Mouse (Mus musculus): ENCODE results near the gene Taar3. TPM values are rescaled to one million over a fixed set of nuclear protein-coding genes. Genes with fewer than 3 reads are reported as not detected.

Gene Taar3
- polyA plus RNA-seq, 1 experiment, result not detected

GRCm38 (mm10) chr10:23942465-23942864, 6.9 kb upstream of the Taar3 start:
- Histone ChIP-seq H3K79me2 (ENCODE audit: control insufficient read depth, insufficient read depth) (no peaks in the 10 kb centered on the region), H3ac (ENCODE audit: control insufficient read depth, insufficient read length) (no peak overlapping the region), H3K27me3 (ENCODE audit: control insufficient read depth, insufficient read depth, insufficient read length) (peaks cover 4% of the 10 kb centered on the region), H3K36me3 (ENCODE audit: control insufficient read depth, insufficient read depth) (no peaks in the 10 kb centered on the region), H3K4me3 (no peak overlapping the region), H3K4me2 (ENCODE audit: low read depth) (no peak overlapping the region)
- TF ChIP-seq TCF12 (IDR thresholded peaks at IDR 0.05; ENCODE audit: insufficient read depth, poor library complexity, severe bottlenecking) (no peak), REST (IDR thresholded peaks at IDR 0.05; ENCODE audit: insufficient read depth, insufficient read length) (no peak), CEBPB (IDR thresholded peaks at IDR 0.05; ENCODE audit: insufficient read depth, poor library complexity, severe bottlenecking) (no peak), MAX (IDR thresholded peaks at IDR 0.05; ENCODE audit: low read depth) (no peak), USF1 (IDR thresholded peaks at IDR 0.05; ENCODE audit: low read depth) (no peak), MYOG (IDR thresholded peaks at IDR 0.05; ENCODE audit: control insufficient read depth in 1 of 3, insufficient read depth in 1 of 3, insufficient read length in 2 of 3, low read depth in 2 of 3) (no peak), E2F4 (IDR thresholded peaks at IDR 0.05; ENCODE audit: insufficient read depth) (no peak), TCF3 (IDR thresholded peaks at IDR 0.05; ENCODE audit: insufficient read length, low read depth) (no peak), POLR2A (IDR thresholded peaks at IDR 0.05; ENCODE audit: insufficient read length, low read depth) (no peak), SRF (IDR thresholded peaks at IDR 0.05; ENCODE audit: control insufficient read depth, insufficient read length, low read depth) (no peak), MYOD1 (IDR thresholded peaks at IDR 0.05; ENCODE audit: control insufficient read depth in 1 of 3, insufficient read length in 2 of 3, low read depth in 2 of 3) (no peak), POLR2AphosphoS2 (IDR thresholded peaks at IDR 0.05; ENCODE audit: insufficient read length, low read depth) (no peak)

DNA sequence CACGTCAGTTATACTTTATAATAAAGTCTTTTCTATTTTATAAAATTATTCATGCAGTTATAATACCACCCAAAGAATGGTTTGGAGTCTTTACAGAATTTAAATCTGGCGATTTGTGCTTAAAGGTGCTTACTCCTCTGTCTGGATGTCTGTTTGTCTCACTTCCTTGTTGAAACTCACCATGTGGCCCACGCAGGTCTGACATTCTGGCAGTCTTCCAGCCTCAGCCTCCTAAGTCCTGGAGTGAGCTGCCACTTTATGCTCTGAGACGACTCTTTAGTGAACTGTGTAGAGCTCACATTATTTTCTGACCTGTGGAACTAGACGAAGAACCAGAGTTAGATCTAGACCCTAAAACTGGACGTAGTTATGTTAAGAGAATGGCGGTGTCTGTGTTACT, 1.3 kb upstream of the Taar3 start:
- Histone ChIP-seq H3K79me2 (ENCODE audit: control insufficient read depth, insufficient read depth) (no peaks in the 10 kb centered on the region), H3K36me3 (ENCODE audit: control insufficient read depth, insufficient read depth) (no peaks in the 10 kb centered on the region), H3K4me2 (ENCODE audit: low read depth) (no peak overlapping the region), H3K27me3 (ENCODE audit: control insufficient read depth, insufficient read depth, insufficient read length) (peaks cover 8% of the 10 kb centered on the region), H3K4me3 (no peak overlapping the region), H3ac (ENCODE audit: control insufficient read depth, insufficient read length) (no peak overlapping the region)
- no peak for TF ChIP-seq POLR2A (IDR thresholded peaks at IDR 0.05; ENCODE audit: insufficient read length, low read depth)
- TF ChIP-seq MYOD1 (IDR thresholded peaks at IDR 0.05; ENCODE audit: control insufficient read depth in 1 of 3, insufficient read length in 2 of 3, low read depth in 2 of 3), result no peak

DNA sequence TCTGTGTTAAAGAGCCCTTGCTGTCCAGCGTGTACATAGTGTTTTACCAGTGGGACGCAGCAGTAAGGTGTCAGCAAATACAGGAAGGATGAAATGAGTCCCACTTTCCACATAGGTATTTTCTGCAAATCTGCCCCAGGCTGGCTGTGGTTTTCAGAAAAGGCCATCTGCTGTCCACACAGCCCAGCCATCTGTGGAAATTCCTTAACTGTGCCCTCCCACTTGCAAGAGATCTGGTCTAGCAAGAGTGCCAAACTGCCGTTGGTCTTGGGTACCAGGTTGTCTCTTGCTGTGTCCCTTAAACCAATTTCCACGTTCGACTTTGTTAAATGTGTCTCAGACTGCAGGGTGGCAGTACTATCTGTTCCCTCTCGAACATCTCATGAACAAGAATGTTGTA, 2.4 kb downstream of the Taar3 start:
- no peak overlapping the region for H3K4me3 ChIP-seq
- no peaks in the 10 kb centered on the region for H3K36me3 ChIP-seq (ENCODE audit: control insufficient read depth, insufficient read depth)
- peaks cover 8% of the 10 kb centered on the region for H3K27me3 ChIP-seq (ENCODE audit: control insufficient read depth, insufficient read depth, insufficient read length)
- H3K4me2 ChIP-seq (ENCODE audit: low read depth), result no peak overlapping the region
- no peaks in the 10 kb centered on the region for H3K79me2 ChIP-seq (ENCODE audit: control insufficient read depth, insufficient read depth)
- TF ChIP-seq E2F4 (IDR thresholded peaks at IDR 0.05; ENCODE audit: insufficient read depth) (no peak), MAX (IDR thresholded peaks at IDR 0.05; ENCODE audit: low read depth) (no peak), TCF12 (IDR thresholded peaks at IDR 0.05; ENCODE audit: insufficient read depth, poor library complexity, severe bottlenecking) (no peak), POLR2A (IDR thresholded peaks at IDR 0.05; ENCODE audit: insufficient read length, low read depth) (no peak), MYOD1 (IDR thresholded peaks at IDR 0.05; ENCODE audit: control insufficient read depth in 1 of 3, insufficient read length in 2 of 3, low read depth in 2 of 3) (no peak), MYOG (IDR thresholded peaks at IDR 0.05; ENCODE audit: control insufficient read depth in 1 of 3, insufficient read depth in 1 of 3, insufficient read length in 2 of 3, low read depth in 2 of 3) (no peak), POLR2AphosphoS2 (IDR thresholded peaks at IDR 0.05; ENCODE audit: insufficient read length, low read depth) (no peak), CEBPB (IDR thresholded peaks at IDR 0.05; ENCODE audit: insufficient read depth, poor library complexity, severe bottlenecking) (no peak), TCF3 (IDR thresholded peaks at IDR 0.05; ENCODE audit: insufficient read length, low read depth) (no peak), USF1 (IDR thresholded peaks at IDR 0.05; ENCODE audit: low read depth) (no peak), REST (IDR thresholded peaks at IDR 0.05; ENCODE audit: insufficient read depth, insufficient read length) (no peak), SRF (IDR thresholded peaks at IDR 0.05; ENCODE audit: control insufficient read depth, insufficient read length, low read depth) (no peak)
- H3ac ChIP-seq (ENCODE audit: control insufficient read depth, insufficient read length), result no peak overlapping the region

DNA sequence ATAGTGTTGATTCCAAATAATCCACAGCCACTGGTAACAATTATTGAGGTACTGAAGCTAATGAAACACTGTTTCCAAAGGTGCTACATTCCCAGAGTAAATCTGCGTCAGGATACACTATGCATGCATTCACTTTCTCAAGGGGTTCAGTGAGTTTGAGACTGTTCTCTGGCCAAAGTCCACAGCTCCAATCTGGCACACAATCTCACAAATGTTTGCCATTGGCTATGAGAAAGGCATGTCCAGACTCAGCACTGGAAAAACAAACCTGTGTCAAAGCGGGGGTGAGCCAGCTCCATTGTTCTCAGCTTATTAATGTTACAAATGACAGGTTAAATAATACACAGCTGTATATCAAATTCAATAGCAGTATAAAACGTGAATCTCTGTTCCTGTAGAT, 9.7 kb downstream of the Taar3 start:
- Histone ChIP-seq H3K36me3 (ENCODE audit: control insufficient read depth, insufficient read depth) (no peaks in the 10 kb centered on the region), H3K4me2 (ENCODE audit: low read depth) (no peak overlapping the region), H3K27me3 (ENCODE audit: control insufficient read depth, insufficient read depth, insufficient read length) (no peaks in the 10 kb centered on the region), H3K79me2 (ENCODE audit: control insufficient read depth, insufficient read depth) (no peaks in the 10 kb centered on the region), H3ac (ENCODE audit: control insufficient read depth, insufficient read length) (no peak overlapping the region), H3K4me3 (no peak overlapping the region)
- no peak for TF ChIP-seq TCF12 (IDR thresholded peaks at IDR 0.05; ENCODE audit: insufficient read depth, poor library complexity, severe bottlenecking)
- TF ChIP-seq MYOD1 (IDR thresholded peaks at IDR 0.05; ENCODE audit: control insufficient read depth in 1 of 3, insufficient read length in 2 of 3, low read depth in 2 of 3), result no peak
- no peak for TF ChIP-seq POLR2A (IDR thresholded peaks at IDR 0.05; ENCODE audit: insufficient read length, low read depth)
- no peak for TF ChIP-seq SRF (IDR thresholded peaks at IDR 0.05; ENCODE audit: control insufficient read depth, insufficient read length, low read depth)
- no peak for TF ChIP-seq TCF3 (IDR thresholded peaks at IDR 0.05; ENCODE audit: insufficient read length, low read depth)
- no peak for TF ChIP-seq USF1 (IDR thresholded peaks at IDR 0.05; ENCODE audit: low read depth)
- TF ChIP-seq REST (IDR thresholded peaks at IDR 0.05; ENCODE audit: insufficient read depth, insufficient read length), result no peak
- no peak for TF ChIP-seq E2F4 (IDR thresholded peaks at IDR 0.05; ENCODE audit: insufficient read depth)
- TF ChIP-seq CEBPB (IDR thresholded peaks at IDR 0.05; ENCODE audit: insufficient read depth, poor library complexity, severe bottlenecking), result no peak
- TF ChIP-seq MYOG (IDR thresholded peaks at IDR 0.05; ENCODE audit: control insufficient read depth in 1 of 3, insufficient read depth in 1 of 3, insufficient read length in 2 of 3, low read depth in 2 of 3), result no peak
- no peak for TF ChIP-seq MAX (IDR thresholded peaks at IDR 0.05; ENCODE audit: low read depth)
- TF ChIP-seq POLR2AphosphoS2 (IDR thresholded peaks at IDR 0.05; ENCODE audit: insufficient read length, low read depth), result no peak

DNA sequence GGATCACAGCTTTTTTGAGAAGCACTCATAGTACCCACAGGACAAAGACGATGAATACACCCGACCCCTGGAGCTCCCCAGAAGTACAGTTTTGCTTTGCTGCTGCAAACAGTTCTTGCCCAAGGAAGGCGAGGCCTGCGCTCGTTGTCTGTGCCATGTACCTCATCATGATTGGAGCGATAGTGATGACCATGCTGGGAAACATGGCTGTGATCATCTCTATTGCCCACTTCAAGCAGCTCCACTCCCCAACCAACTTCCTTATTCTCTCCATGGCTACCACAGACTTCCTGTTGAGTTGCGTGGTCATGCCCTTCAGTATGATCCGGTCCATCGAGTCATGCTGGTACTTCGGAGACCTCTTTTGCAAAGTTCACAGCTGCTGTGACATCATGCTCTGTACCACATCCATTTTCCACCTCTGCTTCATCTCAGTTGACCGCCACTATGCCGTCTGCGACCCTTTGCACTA, 11.1 kb downstream of the Taar3 start, which contains the start of gene Taar4:
Taar4 (plus strand) TSS at position 51 of the 472 bp plus-strand sequence.
- Histone ChIP-seq H3K4me2 (ENCODE audit: low read depth) (no peak within 1 kb of the TSS), H3K79me2 (ENCODE audit: control insufficient read depth, insufficient read depth) (no peaks in the 10 kb centered on the region), H3K27me3 (ENCODE audit: control insufficient read depth, insufficient read depth, insufficient read length) (peaks cover 5% of the 10 kb centered on the region), H3K4me3 (no peak within 1 kb of the TSS), H3ac (ENCODE audit: control insufficient read depth, insufficient read length) (no peak within 1 kb of the TSS), H3K36me3 (ENCODE audit: control insufficient read depth, insufficient read depth) (no peaks in the 10 kb centered on the region)
- TF ChIP-seq MAX (IDR thresholded peaks at IDR 0.05; ENCODE audit: low read depth), result no peak
- no peak for TF ChIP-seq E2F4 (IDR thresholded peaks at IDR 0.05; ENCODE audit: insufficient read depth)
- no peak for TF ChIP-seq USF1 (IDR thresholded peaks at IDR 0.05; ENCODE audit: low read depth)
- no peak for TF ChIP-seq TCF12 (IDR thresholded peaks at IDR 0.05; ENCODE audit: insufficient read depth, poor library complexity, severe bottlenecking)
- no peak for TF ChIP-seq TCF3 (IDR thresholded peaks at IDR 0.05; ENCODE audit: insufficient read length, low read depth)
- no peak for TF ChIP-seq MYOD1 (IDR thresholded peaks at IDR 0.05; ENCODE audit: control insufficient read depth in 1 of 3, insufficient read length in 2 of 3, low read depth in 2 of 3)
- no peak for TF ChIP-seq MYOG (IDR thresholded peaks at IDR 0.05; ENCODE audit: control insufficient read depth in 1 of 3, insufficient read depth in 1 of 3, insufficient read length in 2 of 3, low read depth in 2 of 3)
- no peak for TF ChIP-seq SRF (IDR thresholded peaks at IDR 0.05; ENCODE audit: control insufficient read depth, insufficient read length, low read depth)
- TF ChIP-seq CEBPB (IDR thresholded peaks at IDR 0.05; ENCODE audit: insufficient read depth, poor library complexity, severe bottlenecking), result no peak
- TF ChIP-seq POLR2AphosphoS2 (IDR thresholded peaks at IDR 0.05; ENCODE audit: insufficient read length, low read depth), result no peak
- no peak for TF ChIP-seq POLR2A (IDR thresholded peaks at IDR 0.05; ENCODE audit: insufficient read length, low read depth)
- TF ChIP-seq REST (IDR thresholded peaks at IDR 0.05; ENCODE audit: insufficient read depth, insufficient read length), result no peak

Data from myocyte (in vitro differentiated cells).